Mouse (Mus musculus): ENCODE data around the gene Skida1.

DNA sequence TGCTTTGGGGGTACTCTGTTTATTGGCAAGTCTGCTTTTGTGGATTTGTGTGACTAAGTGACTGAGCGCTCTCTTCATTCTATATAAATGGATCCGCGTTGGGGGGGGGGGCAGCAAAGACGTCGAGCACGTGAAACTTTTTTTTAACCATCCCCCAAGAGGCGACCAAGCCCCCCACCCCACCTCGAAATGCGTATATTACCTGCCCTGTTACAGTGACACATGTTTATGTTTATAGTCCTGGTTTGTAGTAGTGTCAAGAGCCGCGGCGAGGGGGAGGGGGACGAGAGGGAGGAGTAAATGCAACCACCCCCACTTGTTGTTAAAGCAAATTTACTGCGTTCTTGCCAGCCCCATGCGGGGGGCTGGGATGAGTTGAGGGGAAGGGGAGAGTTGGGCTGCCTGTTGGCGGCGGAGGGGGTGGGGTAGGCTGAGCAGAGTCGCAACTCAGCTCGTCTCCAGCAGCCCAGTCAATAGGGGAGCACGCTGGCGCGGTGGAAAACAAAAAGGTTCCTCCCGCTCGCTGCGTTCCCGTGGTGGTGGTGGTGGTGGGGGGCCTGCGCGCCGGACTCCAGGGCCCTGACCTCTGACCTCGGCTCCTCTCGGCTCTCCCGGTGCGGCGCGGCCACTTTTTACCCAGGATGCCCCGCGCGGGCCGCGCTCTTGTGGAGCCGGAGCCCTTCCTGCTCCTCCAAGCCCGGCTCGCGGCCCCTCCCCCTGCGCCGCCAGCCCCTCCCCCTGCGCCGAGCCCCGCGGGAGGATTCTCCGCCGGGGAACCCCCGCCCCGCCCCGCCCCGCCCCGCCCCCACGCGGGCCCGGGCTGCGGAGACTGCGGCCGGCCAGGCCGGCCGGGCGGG is 7.3 kb upstream of the Skida1 start:
- TF ChIP-seq CTCF (IDR thresholded peaks at IDR 0.05; ENCODE audit: low read depth) (no peak), EP300 (IDR thresholded peaks at IDR 0.05; ENCODE audit: low read depth) (no peak)

All from liver, embryonic 14.5 days (tissue).